Mouse (Mus musculus): Measurements from ENCODE around the gene Faim. TPM values are rescaled to one million over a fixed set of nuclear protein-coding genes. Genes with fewer than 3 reads are reported as not detected.

The Faim gene
- total RNA-seq, 2 experiments from 2014 or later, result 34.1 to 35.8 TPM

GRCm38 (mm10) chr9:98957751-98958351 lies 28.3 kb upstream of the Faim start:
- no peak for DNase-seq (ENCODE audit: extremely low spot score in 1 of 2, low spot score in 2 of 2)
- TF ChIP-seq CTCF (IDR thresholded peaks at IDR 0.05), result no peak
- intact Hi-C loops (cut with DNase I), result loop anchor here (5.0 kb wide), 1 partner anchor 914 kb away; no protein-coding TSS in a partner anchor
- Histone ChIP-seq H3K27ac (no peak overlapping the region), H3K4me3 (peak overlapping the region; percentile 2; the same call in 1 of the 2 replicates)

- TF ChIP-seq CTCF (IDR thresholded peaks at IDR 0.05), result no peak
- Histone ChIP-seq H3K27ac (no peak overlapping the region), H3K4me3 (no peak overlapping the region)
- DNase-seq (ENCODE audit: extremely low spot score in 1 of 2, low spot score in 2 of 2), result no peak
- intact Hi-C loops (cut with DNase I), result loop anchor here (5.0 kb wide), 1 partner anchor 914 kb away; no protein-coding TSS in a partner anchor
Measured at GRCm38 (mm10) chr9:98958628-98959027, 27.5 kb upstream of the Faim start.

- no peak for DNase-seq (ENCODE audit: extremely low spot score in 1 of 2, low spot score in 2 of 2)
- intact Hi-C loops (cut with DNase I), result loop anchor here (5.0 kb wide), 3 partner anchors 313 to 912 kb away; no protein-coding TSS in a partner anchor
- Histone ChIP-seq H3K4me3 (no peak overlapping the region), H3K27ac (no peak overlapping the region)
- no peak for TF ChIP-seq CTCF (IDR thresholded peaks at IDR 0.05)
Measured at GRCm38 (mm10) chr9:98959851-98960250, 26.3 kb upstream of the Faim start.

GRCm38 (mm10) chr9:98960348-98960747 lies 25.8 kb upstream of the Faim start:
- TF ChIP-seq CTCF (IDR thresholded peaks at IDR 0.05), result peak; percentile 33
- H3K4me3 ChIP-seq, result no peak overlapping the region
- intact Hi-C loops (cut with DNase I), result loop anchor here (5.0 kb wide), 2 partner anchors 313 to 348 kb away; no protein-coding TSS in a partner anchor
- H3K27ac ChIP-seq, result no peak overlapping the region
- DNase-seq (ENCODE audit: extremely low spot score in 1 of 2, low spot score in 2 of 2), result no peak

- intact Hi-C loops (cut with DNase I), result loop anchor here (2.0 to 5.0 kb wide), 3 partner anchors 15 to 350 kb away; no protein-coding TSS in a partner anchor
- no peak for TF ChIP-seq CTCF (IDR thresholded peaks at IDR 0.05)
- DNase-seq (ENCODE audit: extremely low spot score in 1 of 2, low spot score in 2 of 2), result no peak
Measured at GRCm38 (mm10) chr9:98961591-98962477, 24.3 kb upstream of the Faim start.

GRCm38 (mm10) chr9:98962478-98963142 lies 23.6 kb upstream of the Faim start:
- TF ChIP-seq CTCF (IDR thresholded peaks at IDR 0.05), result no peak
- DNase-seq (ENCODE audit: extremely low spot score in 1 of 2, low spot score in 2 of 2), result no peak
- Histone ChIP-seq H3K4me3 (no peak overlapping the region), H3K27ac (no peak overlapping the region)
- intact Hi-C loops (cut with DNase I), result loop anchor here (2.0 to 5.0 kb wide), 3 partner anchors 14 to 350 kb away; no protein-coding TSS in a partner anchor

More at GRCm38 (mm10) chr9:98961591-98962477, 24.3 kb upstream of the Faim start:
- Histone ChIP-seq H3K27ac (no peak overlapping the region), H3K4me3 (no peak overlapping the region)

GRCm38 (mm10) chr9:98963661-98964060 lies 22.5 kb upstream of the Faim start:
- no peak for TF ChIP-seq CTCF (IDR thresholded peaks at IDR 0.05)
- no peak for DNase-seq (ENCODE audit: extremely low spot score in 1 of 2, low spot score in 2 of 2)
- no peak overlapping the region for H3K27ac ChIP-seq
- intact Hi-C loops (cut with DNase I), result loop anchor here (2.0 to 5.0 kb wide), 3 partner anchors 13 to 351 kb away; no protein-coding TSS in a partner anchor
- H3K4me3 ChIP-seq, result no peak overlapping the region

GRCm38 (mm10) chr9:98965084-98965483 lies 21.1 kb upstream of the Faim start:
- TF ChIP-seq CTCF (IDR thresholded peaks at IDR 0.05), result peak; percentile 51
- Histone ChIP-seq H3K4me3 (no peak overlapping the region), H3K27ac (no peak overlapping the region)
- intact Hi-C loops (cut with DNase I), result no loop called here
- no peak for DNase-seq (ENCODE audit: extremely low spot score in 1 of 2, low spot score in 2 of 2)

- no peak for TF ChIP-seq CTCF (IDR thresholded peaks at IDR 0.05)
- DNase-seq (ENCODE audit: extremely low spot score in 1 of 2, low spot score in 2 of 2), result no peak
- H3K4me3 ChIP-seq, result peak overlapping the region; percentile 11; the same call in 1 of the 2 replicates
- intact Hi-C loops (cut with DNase I), result no loop called here
- H3K27ac ChIP-seq, result no peak overlapping the region
Measured at GRCm38 (mm10) chr9:98973101-98973521, 13.1 kb upstream of the Faim start.

GRCm38 (mm10) chr9:98973561-98973960 lies 12.6 kb upstream of the Faim start:
- Histone ChIP-seq H3K4me3 (no peak overlapping the region), H3K27ac (no peak overlapping the region)
- no peak for DNase-seq (ENCODE audit: extremely low spot score in 1 of 2, low spot score in 2 of 2)
- no peak for TF ChIP-seq CTCF (IDR thresholded peaks at IDR 0.05)
- intact Hi-C loops (cut with DNase I), result no loop called here

- Histone ChIP-seq H3K4me3 (no peak overlapping the region), H3K27ac (no peak overlapping the region)
- no peak for DNase-seq (ENCODE audit: extremely low spot score in 1 of 2, low spot score in 2 of 2)
- intact Hi-C loops (cut with DNase I), result no loop called here
- no peak for TF ChIP-seq CTCF (IDR thresholded peaks at IDR 0.05)
Measured at GRCm38 (mm10) chr9:98974898-98975297, 11.3 kb upstream of the Faim start.

All from left cerebral cortex, adult 2 months (tissue).